Mouse (Mus musculus) testis, adult 2 months (tissue): Measurements from ENCODE around the gene Mast4. TPM values are rescaled to one million over a fixed set of nuclear protein-coding genes. Genes with fewer than 3 reads are reported as not detected.

Experiments used
- H3K27ac ChIP-seq: fragments of 200-500 bp; 2 replicates; pipeline ENCODE4 v1.5.1; 2012; ENCODE audit warnings: low read depth, low read length; ENCODE audit not compliant: control insufficient read depth, insufficient read depth
- H3K27me3 ChIP-seq: fragments of 200-500 bp; 2 replicates; pipeline ENCODE4 v1.6.1; 2012; ENCODE audit warnings: mild to moderate bottlenecking, low read length, moderate library complexity; ENCODE audit not compliant: control insufficient read depth, insufficient read depth
- H3K36me3 ChIP-seq: fragments of 200-500 bp; 2 replicates; pipeline ENCODE4 v1.6.1; 2012; ENCODE audit warnings: mild to moderate bottlenecking, low read length; ENCODE audit not compliant: control insufficient read depth, insufficient read depth
- H3K4me1 ChIP-seq: fragments of 200-500 bp; 2 replicates; pipeline ENCODE4 v1.6.1; 2012; ENCODE audit warnings: low read length; ENCODE audit not compliant: control insufficient read depth, insufficient read depth
- H3K4me3 ChIP-seq: fragments of 200-500 bp; 2 replicates; pipeline ENCODE4 v1.5.1; 2012; ENCODE audit warnings: low read depth, mild to moderate bottlenecking, low read length, moderate library complexity, mixed read lengths; ENCODE audit not compliant: control insufficient read depth
- CTCF ChIP-seq: fragments of 200-500 bp; IDR thresholded peaks from 2 replicates; pipeline ENCODE4 v1.5.1; 2012; ENCODE audit warnings: low read depth, mild to moderate bottlenecking, inconsistent platforms, low read length, moderate library complexity; ENCODE audit not compliant: control insufficient read depth, insufficient read depth, insufficient replicate concordance
- POLR2A ChIP-seq: fragments of 200-500 bp; IDR thresholded peaks from 2 replicates; pipeline ENCODE4 v1.6.1; 2012; ENCODE audit warnings: low read depth, mild to moderate bottlenecking, inconsistent platforms, low read length, moderate library complexity; ENCODE audit not compliant: control insufficient read depth
- polyA plus RNA-seq: library from polyadenylated mRNA; depleted of rRNA; stranded (reverse); fragments of >200 nt; gene quantifications from 2 replicates; pipeline ENCODE4 v1.2.3, GENCODE M21; 2012

The Mast4 gene
- polyA plus RNA-seq, 1 experiment = 5.3 TPM

- no peak overlapping the region for H3K4me3 ChIP-seq
- no peaks in the 10 kb centered on the region for H3K36me3 ChIP-seq
- no peaks in the 10 kb centered on the region for H3K27me3 ChIP-seq
- TF ChIP-seq POLR2A = no peak
- no peak for TF ChIP-seq CTCF
- peaks cover 3% of the 10 kb centered on the region for H3K4me1 ChIP-seq
- no peak overlapping the region for H3K27ac ChIP-seq
Measured at GRCm38 (mm10) chr13:103135224-103135883, 198.9 kb downstream of the Mast4 start.

- TF ChIP-seq POLR2A = no peak
- H3K4me3 ChIP-seq = no peak overlapping the region
- no peaks in the 10 kb centered on the region for H3K36me3 ChIP-seq
- no peak overlapping the region for H3K27ac ChIP-seq
- no peaks in the 10 kb centered on the region for H3K27me3 ChIP-seq
- no peaks in the 10 kb centered on the region; the same call in 1 of the 2 replicates for H3K4me1 ChIP-seq
Measured at GRCm38 (mm10) chr13:103131781-103132180, 202.5 kb downstream of the Mast4 start.

GRCm38 (mm10) chr13:103129130-103129797 is 205.0 kb downstream of the Mast4 start:
- Histone ChIP-seq H3K27ac (no peak overlapping the region), H3K4me1 (no peaks in the 10 kb centered on the region; the same call in 1 of the 2 replicates), H3K36me3 (no peaks in the 10 kb centered on the region), H3K4me3 (no peak overlapping the region), H3K27me3 (no peaks in the 10 kb centered on the region)
- TF ChIP-seq POLR2A = no peak
- no peak for TF ChIP-seq CTCF

GRCm38 (mm10) chr13:103128729-103129128 is 205.6 kb downstream of the Mast4 start:
- H3K36me3 ChIP-seq = no peaks in the 10 kb centered on the region
- H3K27ac ChIP-seq = no peak overlapping the region
- no peaks in the 10 kb centered on the region; the same call in 1 of the 2 replicates for H3K4me1 ChIP-seq
- H3K27me3 ChIP-seq = no peaks in the 10 kb centered on the region
- no peak overlapping the region for H3K4me3 ChIP-seq
- TF ChIP-seq CTCF (no peak), POLR2A (no peak)

GRCm38 (mm10) chr13:103127594-103127993 is 206.7 kb downstream of the Mast4 start:
- Histone ChIP-seq H3K36me3 (no peaks in the 10 kb centered on the region), H3K4me3 (no peak overlapping the region), H3K27ac (no peak overlapping the region), H3K27me3 (no peaks in the 10 kb centered on the region), H3K4me1 (no peaks in the 10 kb centered on the region; the same call in 1 of the 2 replicates)
- TF ChIP-seq CTCF (no peak), POLR2A (no peak)

DNA sequence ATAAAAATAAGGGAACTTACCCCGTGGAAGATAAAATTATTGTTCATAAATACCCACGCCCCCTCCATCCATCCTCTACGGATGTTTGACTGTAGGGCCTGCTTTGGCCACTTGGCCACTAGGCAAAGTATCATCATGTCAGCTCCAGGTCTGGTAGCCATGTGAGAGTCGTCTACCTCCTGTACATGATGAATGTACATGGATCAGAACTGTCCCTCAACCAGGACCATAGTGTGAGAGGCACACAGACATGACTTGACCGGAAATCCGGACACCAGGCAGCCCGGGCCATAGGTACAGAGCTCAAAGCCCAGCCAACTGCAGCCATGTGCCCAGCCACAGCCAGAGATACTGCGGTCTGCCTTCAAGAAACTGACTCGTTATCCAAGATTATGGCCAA is 210.6 kb downstream of the Mast4 start:
- Histone ChIP-seq H3K27me3 (no peaks in the 10 kb centered on the region), H3K4me1 (no peaks in the 10 kb centered on the region; the same call in 1 of the 2 replicates), H3K4me3 (no peak overlapping the region), H3K27ac (no peak overlapping the region), H3K36me3 (no peaks in the 10 kb centered on the region)
- TF ChIP-seq CTCF = no peak
- TF ChIP-seq POLR2A = no peak

- no peaks in the 10 kb centered on the region for H3K36me3 ChIP-seq
- H3K27ac ChIP-seq = no peak overlapping the region
- H3K4me3 ChIP-seq = no peak overlapping the region
- no peaks in the 10 kb centered on the region for H3K27me3 ChIP-seq
- no peak for TF ChIP-seq POLR2A
- TF ChIP-seq CTCF = no peak
- no peaks in the 10 kb centered on the region for H3K4me1 ChIP-seq
Measured at GRCm38 (mm10) chr13:103121796-103122792, 212.2 kb downstream of the Mast4 start.
